Mouse (Mus musculus): ENCODE results near the gene Mavs. TPM values are rescaled to one million over a fixed set of nuclear protein-coding genes. Genes with fewer than 3 reads are reported as not detected.

The Mavs gene
- polyA plus RNA-seq, 1 experiment from 2014 or later = 16.7 TPM

- no peaks in the 10 kb centered on the region for H3K9me3 ChIP-seq
- no peak for ATAC-seq (ENCODE audit: low FRiP score, low read depth)
- WGBS = 91% methylated on average over 3 of the region's 3 CpGs
Observed at GRCm38 (mm10) chr2:131201262-131201661, 32.6 kb upstream of the Mavs start.

DNA sequence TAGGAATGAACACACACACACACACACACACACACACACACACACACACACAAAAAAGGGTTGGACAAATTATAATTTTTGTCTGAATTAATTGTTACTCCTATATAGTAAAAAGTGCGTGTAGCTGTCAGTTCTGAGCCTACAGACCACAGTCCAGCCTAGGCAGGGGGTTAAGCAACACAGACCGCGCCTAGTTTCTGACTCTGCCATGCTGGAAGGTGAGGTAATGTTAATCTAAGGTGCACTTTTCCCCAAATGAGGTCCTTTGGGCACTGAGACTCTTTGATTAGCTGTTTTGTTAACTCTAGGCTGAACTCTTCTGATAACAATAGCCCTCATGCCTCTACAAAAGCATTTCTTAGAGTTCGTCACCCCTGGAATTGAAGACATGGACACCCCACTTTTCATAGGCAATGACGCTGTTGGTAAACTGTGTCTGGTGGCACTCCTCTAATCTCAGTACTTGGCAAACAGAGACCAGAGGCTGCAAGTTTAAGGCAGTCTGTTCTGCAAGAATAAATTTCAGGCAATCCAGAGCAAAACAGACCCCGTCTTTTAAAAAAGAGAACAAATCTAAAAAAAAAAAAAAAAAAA lies 29.9 kb upstream of the Mavs start:
- Histone ChIP-seq H3K4me1 (peaks cover 14% of the 10 kb centered on the region), H3K27me3 (no peaks in the 10 kb centered on the region), H3K4me2 (replicated peaks) (no peak overlapping the region), H3K9me3 (no peaks in the 10 kb centered on the region), H3K9ac (no peak overlapping the region), H3K36me3 (peaks cover 20% of the 10 kb centered on the region), H3K4me3 (no peak overlapping the region), H3K27ac (peak overlapping the region; percentile 82)
- peak; percentile 19; the same call in 1 of the 2 replicates for ATAC-seq (ENCODE audit: low FRiP score, low read depth)
- 73% methylated on average over 6 of the region's 6 CpGs for WGBS

More at GRCm38 (mm10) chr2:131201262-131201661, 32.6 kb upstream of the Mavs start:
- Histone ChIP-seq H3K9ac (no peak overlapping the region), H3K27ac (no peak overlapping the region), H3K4me1 (peaks cover 14% of the 10 kb centered on the region), H3K27me3 (no peaks in the 10 kb centered on the region), H3K4me2 (replicated peaks) (no peak overlapping the region), H3K36me3 (peaks cover 40% of the 10 kb centered on the region), H3K4me3 (no peak overlapping the region)

DNA sequence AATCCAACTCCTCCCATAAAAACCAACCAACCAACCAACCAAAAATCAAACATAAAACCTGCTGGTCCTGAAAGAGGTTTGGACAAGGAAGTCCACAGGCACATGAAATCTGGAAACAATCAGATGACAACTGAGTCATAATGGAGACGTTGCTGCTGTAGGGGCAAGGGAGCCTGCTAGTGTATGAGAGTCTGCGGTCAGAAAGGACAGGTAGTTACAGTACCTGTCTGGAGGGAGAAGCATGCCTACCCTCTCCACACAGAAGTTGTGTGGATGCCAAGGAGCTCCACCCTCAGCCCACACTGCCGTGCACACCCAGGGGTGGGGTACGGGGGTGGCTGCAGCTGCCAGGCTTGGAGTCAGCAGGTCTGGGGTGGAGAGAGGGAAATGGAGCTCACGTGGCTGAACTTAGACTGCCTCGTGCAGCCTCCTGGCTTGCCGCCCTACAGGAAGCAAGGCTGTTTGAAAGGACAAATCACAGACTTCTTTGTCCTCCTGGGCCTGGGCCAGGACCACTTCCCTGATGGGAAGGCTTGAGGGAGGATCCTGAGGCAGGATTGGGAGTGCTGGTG lies 29.4 kb upstream of the Mavs start:
- Histone ChIP-seq H3K9ac (no peak overlapping the region), H3K27me3 (no peaks in the 10 kb centered on the region), H3K36me3 (peaks cover 14% of the 10 kb centered on the region; the same call in 1 of the 2 replicates), H3K4me3 (no peak overlapping the region), H3K4me1 (peaks cover 19% of the 10 kb centered on the region), H3K9me3 (no peaks in the 10 kb centered on the region), H3K27ac (peak overlapping the region; percentile 82), H3K4me2 (replicated peaks) (peak overlapping the region; percentile 40)
- peak; percentile 80 for ATAC-seq (ENCODE audit: low FRiP score, low read depth)
- 31% methylated on average over 7 of the region's 7 CpGs for WGBS

DNA sequence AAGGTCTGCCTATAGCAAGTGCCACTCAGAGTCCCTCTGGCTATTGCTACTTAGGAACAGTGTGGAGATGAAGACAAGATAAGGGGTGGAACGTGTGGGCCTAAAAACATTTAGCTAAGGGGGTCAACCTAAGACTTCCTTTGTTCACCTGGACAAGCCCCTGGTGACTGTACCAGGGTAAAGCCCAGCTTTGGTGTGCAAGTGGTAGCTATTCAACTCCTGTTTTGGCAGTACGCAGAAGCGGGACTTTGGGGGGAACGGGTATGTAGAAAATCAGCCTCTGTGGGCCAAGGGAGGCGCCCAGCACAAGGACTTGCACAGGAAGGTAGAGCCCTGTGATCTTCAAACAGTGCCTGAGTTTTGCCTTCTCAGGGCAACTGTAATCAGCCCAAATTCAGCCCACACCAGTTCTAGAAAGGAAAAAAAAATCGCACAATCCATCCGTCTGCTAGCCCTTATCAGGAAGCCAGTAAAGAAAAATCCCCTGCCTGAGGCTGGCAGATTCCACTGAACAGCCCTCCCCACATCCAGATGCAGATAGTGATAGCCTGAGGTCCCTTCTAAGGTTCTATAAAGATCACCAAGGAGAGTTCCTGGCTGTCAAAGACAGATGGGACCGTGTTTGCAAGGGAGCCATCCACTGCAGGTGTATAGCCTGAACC lies 28.2 kb upstream of the Mavs start:
- H3K36me3 ChIP-seq = peaks cover 5% of the 10 kb centered on the region; the same call in 1 of the 2 replicates
- ATAC-seq (ENCODE audit: low FRiP score, low read depth) = no peak
- H3K27ac ChIP-seq = peak overlapping the region; percentile 82; the same call in 1 of the 2 replicates
- no peak overlapping the region for H3K9ac ChIP-seq
- no peaks in the 10 kb centered on the region for H3K27me3 ChIP-seq
- H3K4me1 ChIP-seq = peaks cover 22% of the 10 kb centered on the region
- no peak overlapping the region for H3K4me3 ChIP-seq
- WGBS = 77% methylated on average over 8 of the region's 8 CpGs
- H3K4me2 ChIP-seq (replicated peaks) = no peak overlapping the region
- H3K9me3 ChIP-seq = no peaks in the 10 kb centered on the region

DNA sequence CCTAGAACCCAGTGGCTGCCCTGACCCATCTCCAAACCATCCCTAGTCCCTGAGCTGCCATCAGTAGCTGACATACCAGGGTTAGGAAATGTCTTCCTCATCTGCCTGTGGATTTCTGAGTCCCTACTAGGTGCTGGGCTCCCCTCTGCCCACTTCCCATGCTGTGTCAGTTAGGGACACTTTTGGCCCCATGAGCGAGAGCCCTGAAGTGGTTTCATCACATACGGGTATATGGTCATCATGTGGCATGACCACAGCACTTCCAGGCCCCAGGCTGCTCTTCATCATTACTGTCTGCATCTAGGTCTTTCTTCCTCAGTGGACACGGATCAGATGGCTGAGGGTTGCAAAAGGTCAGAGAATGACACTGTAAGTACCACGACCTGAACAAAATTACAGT lies 27.1 kb upstream of the Mavs start, which contains the start of gene Ap5s1:
TSS of gene Ap5s1 (plus strand) at position 301 of the 400 bp plus-strand sequence.
- Histone ChIP-seq H3K4me2 (replicated peaks) (no peak within 1 kb of the TSS), H3K27ac (no peak within 1 kb of the TSS), H3K36me3 (no peaks in the 10 kb centered on the region), H3K27me3 (no peaks in the 10 kb centered on the region), H3K4me3 (no peak within 1 kb of the TSS), H3K4me1 (peaks cover 27% of the 10 kb centered on the region), H3K9me3 (no peaks in the 10 kb centered on the region), H3K9ac (no peak within 1 kb of the TSS)
- no peak for ATAC-seq (ENCODE audit: low FRiP score, low read depth)
- WGBS = 74% methylated on average over 4 of the region's 4 CpGs

DNA sequence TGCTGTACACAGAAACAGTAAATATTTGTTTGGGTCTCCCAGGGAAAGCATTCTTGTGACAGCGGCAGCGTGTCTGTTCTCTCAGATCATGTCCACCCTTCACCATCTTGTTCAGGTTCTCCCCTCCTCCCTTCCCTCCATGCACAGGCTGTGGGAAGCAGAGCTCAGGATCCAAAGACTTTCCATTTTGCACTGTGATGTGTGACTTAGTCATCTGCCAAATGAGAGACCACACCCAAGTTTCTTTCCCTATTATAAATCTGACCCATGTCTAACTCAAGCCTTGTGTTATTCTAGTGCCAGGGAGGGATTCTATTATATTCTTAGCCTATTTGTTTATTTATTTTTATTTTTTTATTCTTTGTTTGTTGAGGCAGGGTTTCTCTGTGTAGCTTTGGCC lies 25.5 kb upstream of the Mavs start:
- H3K27ac ChIP-seq = no peak overlapping the region
- H3K4me3 ChIP-seq = no peak overlapping the region
- ATAC-seq (ENCODE audit: low FRiP score, low read depth) = no peak
- H3K36me3 ChIP-seq = peaks cover 11% of the 10 kb centered on the region
- no peaks in the 10 kb centered on the region for H3K27me3 ChIP-seq
- H3K4me1 ChIP-seq = peaks cover 27% of the 10 kb centered on the region
- H3K9ac ChIP-seq = no peak overlapping the region
- H3K9me3 ChIP-seq = no peaks in the 10 kb centered on the region
- 87% methylated on average over 2 of the region's 2 CpGs for WGBS
- no peak overlapping the region for H3K4me2 ChIP-seq (replicated peaks)

DNA sequence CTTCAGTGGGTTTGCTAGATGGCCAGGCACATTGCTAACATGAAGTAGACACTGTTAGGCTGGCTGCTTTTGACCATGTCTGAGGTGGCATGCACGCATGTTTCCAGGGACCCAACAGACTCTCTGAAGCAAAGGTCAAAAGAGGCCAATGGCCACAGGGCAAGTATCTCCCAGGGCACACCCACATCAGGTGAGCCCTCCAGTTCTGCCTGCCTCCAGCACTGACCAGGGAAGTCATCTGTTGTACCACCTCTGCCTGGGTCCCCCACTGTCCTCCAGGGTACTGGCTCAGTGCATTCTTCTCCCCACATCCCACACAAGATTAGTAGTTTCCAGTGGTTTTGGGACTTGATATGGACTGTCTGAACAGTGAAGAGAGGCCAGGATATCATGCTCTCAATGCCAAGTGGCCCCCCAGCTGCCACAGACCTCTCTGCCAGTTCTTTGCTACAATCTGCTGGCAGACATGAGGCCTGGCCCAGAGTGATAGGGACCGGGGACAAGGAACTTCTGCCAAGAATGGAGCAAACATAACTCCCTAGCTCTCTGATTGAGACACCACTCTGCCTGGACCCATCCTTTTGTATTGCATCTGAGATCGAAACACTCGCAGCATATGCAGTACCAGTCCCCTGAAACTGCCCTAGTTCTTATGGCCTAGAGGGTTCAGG lies 24.6 kb upstream of the Mavs start:
- ATAC-seq (ENCODE audit: low FRiP score, low read depth) = no peak
- Histone ChIP-seq H3K9me3 (no peaks in the 10 kb centered on the region), H3K4me1 (peaks cover 23% of the 10 kb centered on the region), H3K36me3 (peaks cover 17% of the 10 kb centered on the region), H3K4me3 (peak overlapping the region; percentile 62), H3K27me3 (no peaks in the 10 kb centered on the region), H3K27ac (peak overlapping the region; percentile 83), H3K4me2 (replicated peaks) (peak overlapping the region; percentile 75), H3K9ac (peak overlapping the region; percentile 77)
- 82% methylated on average over 4 of the region's 4 CpGs for WGBS

DNA sequence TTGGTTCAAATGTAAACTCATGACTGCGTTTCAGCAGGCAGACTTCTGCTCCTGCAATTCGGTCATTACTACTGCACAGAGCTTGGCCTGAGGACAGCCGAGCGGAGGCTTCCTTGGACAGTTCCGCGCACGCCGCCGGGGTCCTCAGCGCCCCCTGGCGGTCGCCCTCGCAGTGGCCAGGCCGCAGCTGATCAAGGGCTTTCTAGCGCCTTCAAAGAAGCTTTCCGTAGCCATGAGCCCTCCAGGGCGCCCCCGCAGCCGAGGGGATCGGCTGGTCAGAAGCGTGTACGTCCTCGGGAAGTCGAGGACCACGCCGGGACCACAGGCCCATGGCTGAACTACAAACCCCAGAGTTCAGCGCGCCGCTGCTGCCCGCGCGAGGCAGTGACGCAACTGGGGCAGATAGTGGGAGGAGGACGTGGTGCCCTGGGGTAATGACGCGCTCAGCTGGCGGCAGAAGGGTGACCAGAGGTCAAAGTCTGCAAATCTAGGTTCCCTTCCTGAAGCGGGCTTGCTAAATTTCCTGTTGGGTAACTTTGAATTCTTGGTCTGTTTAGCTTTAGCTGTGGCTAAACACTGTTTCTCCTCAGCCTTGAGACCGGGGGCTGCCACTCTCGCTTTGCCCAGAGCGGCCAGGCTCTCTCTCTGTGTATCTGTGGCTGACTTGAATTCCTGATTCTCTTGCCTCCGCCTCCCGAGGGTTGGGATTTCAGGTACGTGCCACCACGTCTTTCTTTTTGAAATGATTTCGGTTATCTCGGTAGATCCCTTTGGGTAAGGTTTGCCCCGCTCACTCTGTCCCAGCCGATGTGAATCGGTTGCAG lies 23.7 kb upstream of the Mavs start:
- peaks cover 23% of the 10 kb centered on the region for H3K36me3 ChIP-seq
- peak overlapping the region; percentile 62 for H3K4me3 ChIP-seq
- 2% methylated on average over 50 of the region's 50 CpGs for WGBS
- H3K9me3 ChIP-seq = no peaks in the 10 kb centered on the region
- H3K27me3 ChIP-seq = no peaks in the 10 kb centered on the region
- H3K4me1 ChIP-seq = peaks cover 14% of the 10 kb centered on the region
- ATAC-seq (ENCODE audit: low FRiP score, low read depth) = peak; percentile 96
- peak overlapping the region; percentile 77 for H3K9ac ChIP-seq
- H3K27ac ChIP-seq = peak overlapping the region; percentile 83
- H3K4me2 ChIP-seq (replicated peaks) = peak overlapping the region; percentile 75

- Histone ChIP-seq H3K4me3 (peak overlapping the region; percentile 62), H3K9ac (peak overlapping the region; percentile 77), H3K36me3 (peaks cover 23% of the 10 kb centered on the region), H3K4me1 (peaks cover 13% of the 10 kb centered on the region), H3K27ac (no peak overlapping the region), H3K27me3 (no peaks in the 10 kb centered on the region), H3K9me3 (no peaks in the 10 kb centered on the region), H3K4me2 (replicated peaks) (peak overlapping the region; percentile 75)
- ATAC-seq (ENCODE audit: low FRiP score, low read depth) = no peak
- 71% methylated on average over 9 of the region's 9 CpGs for WGBS
Observed at GRCm38 (mm10) chr2:131211026-131211615, 22.7 kb upstream of the Mavs start.

DNA sequence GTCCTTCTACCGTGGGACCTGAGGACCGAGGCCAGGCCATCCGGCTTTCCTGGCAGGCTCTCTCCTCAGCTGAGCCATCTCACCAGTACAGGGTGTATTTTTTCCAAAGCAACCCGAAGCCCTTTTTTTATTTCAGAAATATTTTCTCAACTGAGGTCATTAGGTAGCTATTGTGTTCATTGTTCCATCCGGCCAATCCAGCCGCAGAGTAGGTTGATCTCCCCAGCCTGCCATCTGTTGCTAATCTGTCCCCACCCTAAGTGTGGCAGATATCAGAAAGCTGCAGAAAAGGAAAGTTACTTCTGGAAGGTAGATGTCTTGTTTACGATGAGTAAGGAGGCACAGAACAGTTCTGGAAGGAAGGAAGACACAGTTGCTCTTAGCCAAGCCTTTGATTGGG lies 20.1 kb upstream of the Mavs start:
- H3K4me3 ChIP-seq = no peak overlapping the region
- 86% methylated on average over 7 of the region's 7 CpGs for WGBS
- H3K9me3 ChIP-seq = no peaks in the 10 kb centered on the region
- peaks cover 13% of the 10 kb centered on the region for H3K4me1 ChIP-seq
- H3K9ac ChIP-seq = no peak overlapping the region
- ATAC-seq (ENCODE audit: low FRiP score, low read depth) = no peak
- H3K27ac ChIP-seq = no peak overlapping the region
- H3K27me3 ChIP-seq = no peaks in the 10 kb centered on the region
- no peak overlapping the region for H3K4me2 ChIP-seq (replicated peaks)
- H3K36me3 ChIP-seq = peaks cover 23% of the 10 kb centered on the region
